ENCODE assay signal across 8 mouse cellular contexts in genomic region chr16:13867910-13868514, GRCm38 (mm10). TPM values are rescaled to one million over a fixed set of nuclear protein-coding genes. Genes with fewer than 3 reads are reported as not detected.
DNase-seq lines count a peak whose midpoint lies in the region; ATAC-seq and TF ChIP-seq lines count a peak whose summit lies in the region.

No protein-coding gene starts in this region.

- WGBS in stomach, embryonic 16.5 days = 38% methylated on average over 42 of the region's 42 CpGs
- 48% methylated on average over 42 of the region's 42 CpGs for WGBS in stomach, postnatal 0 days
- 19% methylated on average over 42 of the region's 42 CpGs for WGBS in heart, embryonic 15.5 days
- 35% methylated on average over 42 of the region's 42 CpGs for WGBS in liver, embryonic 16.5 days (ENCODE audit: insufficient replicate concordance)

- no peak for ATAC-seq in stomach, embryonic 16.5 days (ENCODE audit: insufficient read depth, low FRiP score)
- no peak for ATAC-seq in stomach, postnatal 0 days (ENCODE audit: low FRiP score, low TSS enrichment)
- ATAC-seq in heart, embryonic 15.5 days (replicated peaks; ENCODE audit: insufficient number of reproducible peaks, insufficient read depth, low FRiP score, low read depth) = peak; percentile 72; the same call in 1 of the 2 replicates
- no peak for ATAC-seq in liver, embryonic 16.5 days (ENCODE audit: low read depth)

- no peaks in the 10 kb centered on the region for H3K4me1 ChIP-seq in stomach, embryonic 16.5 days (ENCODE audit: control insufficient read depth, insufficient read depth, low read length)
- H3K4me1 ChIP-seq in stomach, postnatal 0 days (replicated peaks; ENCODE audit: control insufficient read depth, insufficient read depth) = no peaks in the 10 kb centered on the region
- H3K4me1 ChIP-seq in heart, embryonic 15.5 days (replicated peaks) = peaks cover 6% of the 10 kb centered on the region; the same call in 1 of the 2 replicates
- no peaks in the 10 kb centered on the region for H3K4me1 ChIP-seq in liver, embryonic 16.5 days (ENCODE audit: control insufficient read depth, low read depth, low read length)

- H3K4me3 ChIP-seq in stomach, embryonic 16.5 days (replicated peaks; ENCODE audit: low read length) = no peak overlapping the region
- H3K4me3 ChIP-seq in stomach, postnatal 0 days (ENCODE audit: low read depth, low read length) = no peak overlapping the region
- peak overlapping the region; percentile 43 for H3K4me3 ChIP-seq in heart, embryonic 15.5 days
- peak overlapping the region; percentile 36 for H3K4me3 ChIP-seq in liver, embryonic 16.5 days (ENCODE audit: low read depth, low read length)

- H3K36me3 ChIP-seq in stomach, embryonic 16.5 days (ENCODE audit: control insufficient read depth, insufficient read depth, low read length) = peaks cover 19% of the 10 kb centered on the region
- peaks cover 15% of the 10 kb centered on the region for H3K36me3 ChIP-seq in stomach, postnatal 0 days (ENCODE audit: control insufficient read depth, insufficient read depth, low read length)
- peaks cover 18% of the 10 kb centered on the region for H3K36me3 ChIP-seq in heart, embryonic 15.5 days
- peaks cover 6% of the 10 kb centered on the region; the same call in 1 of the 2 replicates for H3K36me3 ChIP-seq in liver, embryonic 16.5 days (ENCODE audit: control insufficient read depth, insufficient read depth)

- no peak for TF ChIP-seq EP300 in stomach, postnatal 0 days (optimal IDR thresholded peaks at IDR 0.05)

- no peak overlapping the region for H3K4me2 ChIP-seq in stomach, embryonic 16.5 days (ENCODE audit: low read depth, low read length)
- H3K4me2 ChIP-seq in stomach, postnatal 0 days (replicated peaks; ENCODE audit: low read depth) = no peak overlapping the region
- H3K4me2 ChIP-seq in heart, embryonic 15.5 days = peak overlapping the region; percentile 57
- peak overlapping the region; percentile 45 for H3K4me2 ChIP-seq in liver, embryonic 16.5 days (ENCODE audit: low read depth, low read length)

- H3K27ac ChIP-seq in stomach, embryonic 16.5 days (ENCODE audit: low read length) = no peak overlapping the region
- no peak overlapping the region for H3K27ac ChIP-seq in stomach, postnatal 0 days (replicated peaks)
- H3K27ac ChIP-seq in heart, embryonic 15.5 days = peak overlapping the region; percentile 34; the same call in 1 of the 2 replicates
- H3K27ac ChIP-seq in liver, embryonic 16.5 days (ENCODE audit: low read length) = no peak overlapping the region

- DNase-seq in gastrocnemius, postnatal 10 days = peak; percentile 7
- no peak for DNase-seq in gastrocnemius, postnatal 14 days
- DNase-seq in stomach, postnatal 0 days (ENCODE audit: low spot score) = no peak
- no peak for DNase-seq in urinary bladder, adult 18-20 months (ENCODE audit: low spot score in 2 of 2)
- no peak for DNase-seq in ovary, postnatal 36 days (ENCODE audit: low spot score)

- no peaks in the 10 kb centered on the region for H3K9me3 ChIP-seq in stomach, embryonic 16.5 days (replicated peaks; ENCODE audit: control insufficient read depth, low read length)
- no peaks in the 10 kb centered on the region for H3K9me3 ChIP-seq in stomach, postnatal 0 days (ENCODE audit: control insufficient read depth, low read length)
- H3K9me3 ChIP-seq in heart, embryonic 15.5 days (replicated peaks) = no peaks in the 10 kb centered on the region
- H3K9me3 ChIP-seq in liver, embryonic 16.5 days (replicated peaks; ENCODE audit: control insufficient read depth, low read length) = no peaks in the 10 kb centered on the region

- intact Hi-C loops in gastrocnemius, postnatal 14 days (cut with DNase I; ENCODE audit: low total_unique reads) = no loop called here

- TF ChIP-seq CTCF in stomach, postnatal 0 days (IDR thresholded peaks at IDR 0.05; ENCODE audit: low read depth) = no peak

- 0 out of 2 replicates have a peak overlapping the region, but pooled peaks have one; percentile 35 for H3K9ac ChIP-seq in stomach, embryonic 16.5 days (ENCODE audit: low read length)
- no peak overlapping the region for H3K9ac ChIP-seq in stomach, postnatal 0 days (ENCODE audit: low read length)
- H3K9ac ChIP-seq in heart, embryonic 15.5 days = peak overlapping the region; percentile 43; the same call in 1 of the 2 replicates
- H3K9ac ChIP-seq in liver, embryonic 16.5 days (ENCODE audit: low read depth, low read length) = no peak overlapping the region

- H3K27me3 ChIP-seq in stomach, embryonic 16.5 days (ENCODE audit: control insufficient read depth, insufficient read depth, low read length) = no peaks in the 10 kb centered on the region
- no peaks in the 10 kb centered on the region for H3K27me3 ChIP-seq in stomach, postnatal 0 days (ENCODE audit: control insufficient read depth, insufficient read depth, low read length)
- no peaks in the 10 kb centered on the region for H3K27me3 ChIP-seq in heart, embryonic 15.5 days
- H3K27me3 ChIP-seq in liver, embryonic 16.5 days (ENCODE audit: control insufficient read depth, insufficient read depth, low read depth, low read length) = no peaks in the 10 kb centered on the region

RNA-seq across cellular contexts. Expression of gene Pdxdc1, which starts 34.9 kb away (rescaled TPM):
- total RNA-seq in gastrocnemius, postnatal 10 days (2021) = 10 to 100 TPM; 45.9 to 54.0 TPM
- 10 to 100 TPM; 40.7 to 42.3 TPM for total RNA-seq in gastrocnemius, postnatal 14 days (2021)
- 115 and 122 TPM in 2 replicates for polyA plus RNA-seq in stomach, embryonic 16.5 days (2015; fragmentation: Nextera tagmentation; extraction: Ambion mirVana)
- 75.1 and 76.2 TPM in 2 replicates for polyA plus RNA-seq in stomach, postnatal 0 days (2015; fragmentation: Nextera tagmentation; extraction: Ambion mirVana)
- 55.0 and 66.0 TPM in 2 replicates for polyA plus RNA-seq in heart, embryonic 15.5 days (2015; fragmentation: Nextera tagmentation; extraction: Ambion mirVana)
- polyA plus RNA-seq in liver, embryonic 16.5 days (2015; fragmentation: Nextera tagmentation; extraction: Ambion mirVana) = 24.3 and 25.2 TPM in 2 replicates

RNA-seq across cellular contexts. Expression of gene Mpv17l, which starts 34.9 kb away (rescaled TPM):
- 1 to 10 TPM; 2.9 to 3.8 TPM for total RNA-seq in gastrocnemius, postnatal 10 days (2021)
- total RNA-seq in gastrocnemius, postnatal 14 days (2021) = 1 to 10 TPM; 2.8 to 2.9 TPM
- 11.1 and 13.2 TPM in 2 replicates for polyA plus RNA-seq in stomach, embryonic 16.5 days (2015; fragmentation: Nextera tagmentation; extraction: Ambion mirVana)
- 4.6 and 5.7 TPM in 2 replicates for polyA plus RNA-seq in stomach, postnatal 0 days (2015; fragmentation: Nextera tagmentation; extraction: Ambion mirVana)
- 2.0 and 2.7 TPM in 2 replicates for polyA plus RNA-seq in heart, embryonic 15.5 days (2015; fragmentation: Nextera tagmentation; extraction: Ambion mirVana)
- polyA plus RNA-seq in liver, embryonic 16.5 days (2015; fragmentation: Nextera tagmentation; extraction: Ambion mirVana) = 2.2 and 2.8 TPM in 2 replicates

RNA-seq across cellular contexts. Expression of gene Ntan1, which starts 49.4 kb away (rescaled TPM):
- total RNA-seq in gastrocnemius, postnatal 10 days (2021) = 10 to 100 TPM; 44.9 to 49.9 TPM
- total RNA-seq in gastrocnemius, postnatal 14 days (2021) = 10 to 100 TPM; 34.1 to 38.6 TPM
- polyA plus RNA-seq in stomach, embryonic 16.5 days (2015; fragmentation: Nextera tagmentation; extraction: Ambion mirVana) = 163 TPM in 2 replicates
- 124 and 133 TPM in 2 replicates for polyA plus RNA-seq in stomach, postnatal 0 days (2015; fragmentation: Nextera tagmentation; extraction: Ambion mirVana)
- 138 and 145 TPM in 2 replicates for polyA plus RNA-seq in heart, embryonic 15.5 days (2015; fragmentation: Nextera tagmentation; extraction: Ambion mirVana)
- polyA plus RNA-seq in liver, embryonic 16.5 days (2015; fragmentation: Nextera tagmentation; extraction: Ambion mirVana) = 34.9 and 40.2 TPM in 2 replicates

Comparison
In these comparisons a context has a peak if more than half of its experiments do, and no peak if none do; other contexts are left out.
1. H3K9ac ChIP-seq: peak in stomach, embryonic 16.5 days (single experiment) and heart, embryonic 15.5 days (single experiment); none in stomach, postnatal 0 days (single experiment) and liver, embryonic 16.5 days (single experiment).
2. H3K4me2 ChIP-seq: peak in heart, embryonic 15.5 days (single experiment) and liver, embryonic 16.5 days (single experiment); none in stomach, embryonic 16.5 days (single experiment) and stomach, postnatal 0 days (single experiment).
3. H3K4me3 ChIP-seq: peak in heart, embryonic 15.5 days (single experiment) and liver, embryonic 16.5 days (single experiment); none in stomach, embryonic 16.5 days (single experiment) and stomach, postnatal 0 days (single experiment).